Mouse (Mus musculus) fibroblast of lung, adult 2 months (primary cell): Measurements from ENCODE around the gene Slc35a3.

Experiments used
- DNase-seq: peaks from one replicate; pipeline ENCODE4 v3.0.0-alpha.2; 2011; ENCODE audit warnings: low read depth

Gene Slc35a3

DNA sequence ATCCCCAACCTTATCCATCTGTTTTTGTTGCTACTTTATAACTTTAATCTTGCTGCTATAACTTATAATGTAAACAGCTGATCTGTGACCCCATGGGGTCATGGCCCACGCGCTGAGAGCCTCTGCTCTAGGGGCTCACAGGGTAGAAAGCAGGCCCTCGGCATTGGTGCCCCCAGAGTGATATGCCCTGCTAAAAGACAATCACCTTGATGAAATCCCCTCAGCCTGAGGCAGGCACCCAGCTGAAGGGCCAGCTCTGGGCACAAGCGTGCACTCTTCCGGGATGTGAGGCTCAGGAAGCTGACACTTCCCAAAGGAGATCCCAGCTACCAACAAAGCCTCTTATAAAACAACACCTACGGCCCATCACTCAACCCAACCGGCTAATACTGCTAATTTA is 74.1 kb downstream of the Slc35a3 start:
- no peak for DNase-seq

DNA sequence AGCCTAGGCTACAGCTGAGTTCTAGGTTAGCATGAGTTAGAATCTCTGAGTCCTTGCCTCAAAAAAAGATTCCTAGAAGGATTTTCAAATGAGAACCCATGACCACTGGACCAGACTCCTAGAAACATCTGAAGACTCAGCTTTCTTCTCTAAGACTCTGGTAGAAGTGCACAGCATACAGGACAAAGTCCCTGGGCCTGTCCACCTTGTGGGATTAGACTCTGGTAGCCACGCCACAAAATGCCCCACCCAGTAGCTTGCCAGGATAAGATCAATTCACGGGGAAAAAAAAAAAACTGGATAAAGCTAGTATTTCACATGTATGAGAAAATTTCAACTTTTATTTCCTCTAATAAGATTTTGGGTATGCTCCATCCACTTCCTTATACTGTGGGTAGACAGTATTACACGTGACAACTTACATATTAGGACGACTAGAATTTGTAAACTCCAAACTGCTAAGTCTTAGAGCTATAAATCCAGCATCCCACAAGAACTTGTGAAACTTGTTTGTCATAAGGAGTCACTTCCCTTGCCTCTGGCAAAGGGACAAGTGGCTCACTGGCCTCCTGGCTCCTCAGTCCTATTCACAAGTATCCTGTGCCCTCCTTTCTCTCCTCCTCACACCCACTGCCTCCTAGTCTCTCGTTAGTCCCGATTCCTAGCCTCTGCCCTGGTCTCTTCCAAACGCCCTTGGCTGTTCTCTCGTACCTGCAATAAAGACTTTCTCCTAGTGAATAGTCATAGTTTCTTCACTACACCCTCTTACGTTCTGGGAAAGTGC is 74.7 kb downstream of the Slc35a3 start:
- no peak for DNase-seq

DNA sequence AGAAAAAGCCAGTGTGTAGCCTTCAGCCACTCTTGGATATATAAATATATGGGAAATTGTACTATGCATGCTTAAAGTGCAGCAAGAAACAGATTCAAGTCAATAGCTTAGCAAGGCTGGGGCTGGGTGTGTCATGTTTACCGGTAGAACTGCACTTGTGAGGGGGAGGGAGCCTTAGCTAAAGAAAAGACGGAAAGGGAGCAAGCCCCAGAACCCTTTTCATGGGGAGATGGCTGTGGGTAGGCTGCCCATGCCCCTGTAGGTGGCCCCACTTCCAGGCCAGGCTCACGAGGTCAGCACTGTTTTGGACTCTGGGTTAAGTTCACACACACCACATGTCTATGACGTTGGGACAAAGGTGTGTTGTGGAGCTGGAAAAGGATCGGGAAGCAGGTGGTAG is 76.8 kb downstream of the Slc35a3 start:
- no peak for DNase-seq

DNA sequence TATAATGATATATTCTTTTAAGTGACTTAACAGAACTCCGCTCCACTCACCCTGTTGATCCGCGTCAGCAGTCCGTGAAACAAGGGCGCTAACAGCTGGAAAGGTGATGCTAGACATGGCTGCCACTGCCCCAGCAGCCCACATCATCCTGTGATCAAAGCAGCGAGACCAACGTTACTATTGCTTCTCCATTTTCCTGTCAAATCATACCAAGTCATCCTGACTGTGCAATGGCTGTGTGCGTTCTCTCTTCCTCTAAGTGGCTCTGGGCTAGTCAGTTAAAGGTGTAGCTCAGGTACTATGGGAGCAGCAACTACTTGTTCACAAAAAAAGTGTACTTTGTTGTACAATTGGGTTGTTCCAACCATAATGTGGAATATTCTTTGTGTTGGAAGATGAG is 77.8 kb downstream of the Slc35a3 start:
- DNase-seq: no peak

DNA sequence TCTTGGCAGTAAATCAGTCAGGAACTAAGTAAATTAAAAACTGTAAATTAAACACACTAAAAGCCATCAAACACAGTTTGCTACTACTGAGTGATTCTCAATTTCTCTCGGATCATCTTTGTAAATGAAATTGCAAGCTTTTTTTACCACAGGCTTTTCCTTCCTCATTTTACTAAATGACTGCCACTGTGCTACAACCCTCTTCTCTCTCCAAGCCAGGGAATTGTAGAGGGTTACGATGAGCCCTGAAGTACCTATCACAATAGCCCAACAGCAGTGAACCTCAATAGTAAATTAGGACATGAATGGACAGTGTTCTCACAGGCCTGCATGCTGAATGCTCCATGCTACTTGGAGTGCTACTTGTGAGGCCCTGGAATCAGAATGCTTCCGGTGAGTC is 78.5 kb downstream of the Slc35a3 start:
- DNase-seq: no peak

DNA sequence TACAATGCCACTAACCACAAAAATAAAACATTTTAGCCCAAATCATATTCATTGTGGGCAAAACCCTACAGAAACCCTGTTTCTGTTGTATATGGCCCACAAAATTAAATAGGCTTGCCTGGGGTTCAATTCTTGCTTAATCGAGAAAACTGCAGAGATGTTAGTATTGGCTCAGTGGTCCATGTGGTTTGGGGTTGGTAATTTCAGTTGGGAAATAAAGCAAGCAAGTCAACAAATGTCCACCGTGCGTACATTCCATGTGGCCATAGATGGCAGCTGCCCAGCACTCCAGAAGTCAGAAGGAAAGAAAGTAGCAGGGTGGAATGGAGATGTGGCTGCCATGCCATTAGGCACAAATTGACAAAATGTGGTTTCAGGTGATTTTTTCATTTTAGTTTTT is 79.7 kb downstream of the Slc35a3 start:
- peak; percentile 54 for DNase-seq

DNA sequence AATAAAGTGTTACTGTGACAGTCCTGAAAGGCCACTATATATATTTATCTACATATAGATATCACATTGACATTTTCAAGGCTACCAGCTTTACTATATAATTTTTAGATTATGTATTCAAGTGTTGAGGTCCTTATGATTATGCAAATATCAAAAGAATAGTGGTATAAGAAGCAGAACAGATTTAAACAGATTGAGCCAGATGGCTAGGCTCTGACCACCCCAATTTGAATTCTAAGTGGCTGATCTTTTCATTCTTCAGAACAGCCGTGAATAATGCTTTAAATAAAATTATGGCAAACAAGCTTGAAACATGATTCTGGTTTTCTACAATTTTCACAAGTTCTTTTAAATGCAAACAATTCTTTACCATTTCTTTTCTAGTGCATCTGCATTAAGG is 81.2 kb downstream of the Slc35a3 start:
- no peak for DNase-seq

DNA sequence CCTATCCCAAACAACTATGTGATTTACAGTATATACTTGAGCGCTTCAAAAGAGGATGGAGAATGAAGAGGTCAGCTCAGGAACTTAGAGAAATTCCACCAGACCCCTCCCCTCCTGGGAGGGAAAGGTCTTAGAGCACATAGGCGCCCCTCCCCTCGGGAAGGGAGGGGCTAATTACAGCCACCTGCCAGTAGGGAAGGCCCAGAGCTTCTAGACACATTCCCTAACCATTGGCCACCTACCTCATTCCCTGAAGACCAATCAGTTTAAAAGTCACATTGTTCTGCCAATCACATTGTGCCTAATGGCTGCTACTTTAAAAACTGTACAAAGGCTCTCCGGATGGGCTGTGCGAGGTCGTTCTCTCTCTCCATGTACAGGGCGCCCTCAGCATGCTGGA is 90.0 kb downstream of the Slc35a3 start:
- no peak for DNase-seq

DNA sequence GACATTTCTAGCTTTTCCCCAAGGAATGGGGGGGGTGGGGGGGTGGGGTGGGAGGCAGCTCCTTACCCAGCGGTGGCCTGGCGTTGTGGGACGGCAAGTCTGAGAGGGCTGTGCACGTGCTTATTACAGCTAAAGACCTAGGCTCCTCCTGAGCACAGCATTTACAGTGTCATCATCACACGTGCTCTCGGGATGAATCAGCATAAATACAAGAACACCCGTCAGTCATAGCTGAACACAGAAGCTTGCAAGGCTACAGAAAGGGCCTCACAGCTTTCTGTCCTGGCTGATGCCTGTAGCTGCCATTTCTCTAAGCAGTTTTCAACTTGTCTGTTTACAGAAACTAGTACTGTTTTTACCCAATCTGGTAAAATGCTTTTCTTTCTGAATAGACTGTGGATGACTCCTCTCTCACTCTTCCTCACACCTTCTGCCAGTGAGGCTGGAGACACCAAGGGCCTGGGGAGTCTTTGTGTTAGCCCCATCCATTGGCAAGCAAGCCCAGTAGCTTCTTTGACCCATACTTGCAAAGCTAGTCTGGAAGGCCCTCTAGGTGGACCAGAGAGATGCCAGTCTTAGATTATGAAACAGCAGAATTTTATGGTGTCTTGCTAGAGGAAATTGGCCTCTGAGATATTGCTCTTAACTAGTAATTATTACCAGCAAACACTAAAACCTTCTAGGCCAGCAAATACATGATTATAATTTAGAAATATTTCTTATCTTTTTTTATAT is 91.8 kb downstream of the Slc35a3 start:
- no peak for DNase-seq
